Mouse (Mus musculus): ENCODE results near the gene Lsg1. TPM values are rescaled to one million over a fixed set of nuclear protein-coding genes. Genes with fewer than 3 reads are reported as not detected.

The Lsg1 gene
- polyA plus RNA-seq, 1 experiment from 2014 or later, result 37.5 TPM

- H3K9ac ChIP-seq (ENCODE audit: low read length), result no peak overlapping the region
- 63% methylated on average over 1 of the region's 1 CpGs for WGBS
- H3K4me3 ChIP-seq (ENCODE audit: low read length), result no peak overlapping the region
- H3K36me3 ChIP-seq (ENCODE audit: control insufficient read depth, insufficient read depth), result peaks cover 9% of the 10 kb centered on the region; the same call in 1 of the 2 replicates
- H3K9me3 ChIP-seq (replicated peaks; ENCODE audit: control insufficient read depth, low read length), result no peaks in the 10 kb centered on the region
- H3K4me2 ChIP-seq (ENCODE audit: low read depth, low read length), result no peak overlapping the region
- peaks cover 13% of the 10 kb centered on the region for H3K4me1 ChIP-seq (ENCODE audit: control insufficient read depth, insufficient read depth, low read length)
- H3K27ac ChIP-seq (ENCODE audit: low read length), result no peak overlapping the region
- ATAC-seq (replicated peaks; ENCODE audit: extremely low read depth, insufficient read depth, low FRiP score), result no peak
- H3K27me3 ChIP-seq (ENCODE audit: control insufficient read depth, insufficient read depth, low read length), result no peaks in the 10 kb centered on the region
Observed at GRCm38 (mm10) chr16:30532929-30533328, 54.5 kb downstream of the Lsg1 start.

- H3K4me2 ChIP-seq (ENCODE audit: low read depth, low read length), result no peak overlapping the region
- 0 out of 2 replicates have a peak, but pooled peaks have one; percentile 17 for ATAC-seq (replicated peaks; ENCODE audit: extremely low read depth, insufficient read depth, low FRiP score)
Observed at GRCm38 (mm10) chr16:30531761-30532406, 55.5 kb downstream of the Lsg1 start.

GRCm38 (mm10) chr16:30530815-30531214, 56.6 kb downstream of the Lsg1 start:
- WGBS, result 44% methylated on average over 4 of the region's 4 CpGs
- Histone ChIP-seq H3K4me2 (ENCODE audit: low read depth, low read length) (no peak overlapping the region), H3K4me3 (ENCODE audit: low read length) (no peak overlapping the region), H3K4me1 (ENCODE audit: control insufficient read depth, insufficient read depth, low read length) (peaks cover 5% of the 10 kb centered on the region), H3K9ac (ENCODE audit: low read length) (no peak overlapping the region), H3K27ac (ENCODE audit: low read length) (no peak overlapping the region), H3K27me3 (ENCODE audit: control insufficient read depth, insufficient read depth, low read length) (no peaks in the 10 kb centered on the region), H3K36me3 (ENCODE audit: control insufficient read depth, insufficient read depth) (peaks cover 10% of the 10 kb centered on the region; the same call in 1 of the 2 replicates), H3K9me3 (replicated peaks; ENCODE audit: control insufficient read depth, low read length) (no peaks in the 10 kb centered on the region)
- no peak for ATAC-seq (replicated peaks; ENCODE audit: extremely low read depth, insufficient read depth, low FRiP score)

More at GRCm38 (mm10) chr16:30531761-30532406, 55.5 kb downstream of the Lsg1 start:
- peaks cover 13% of the 10 kb centered on the region for H3K4me1 ChIP-seq (ENCODE audit: control insufficient read depth, insufficient read depth, low read length)
- H3K27ac ChIP-seq (ENCODE audit: low read length), result no peak overlapping the region
- H3K36me3 ChIP-seq (ENCODE audit: control insufficient read depth, insufficient read depth), result peaks cover 9% of the 10 kb centered on the region; the same call in 1 of the 2 replicates
- no peak overlapping the region for H3K9ac ChIP-seq (ENCODE audit: low read length)
- 31% methylated on average over 20 of the region's 20 CpGs for WGBS
- no peak overlapping the region for H3K4me3 ChIP-seq (ENCODE audit: low read length)
- H3K27me3 ChIP-seq (ENCODE audit: control insufficient read depth, insufficient read depth, low read length), result no peaks in the 10 kb centered on the region
- H3K9me3 ChIP-seq (replicated peaks; ENCODE audit: control insufficient read depth, low read length), result no peaks in the 10 kb centered on the region

DNA sequence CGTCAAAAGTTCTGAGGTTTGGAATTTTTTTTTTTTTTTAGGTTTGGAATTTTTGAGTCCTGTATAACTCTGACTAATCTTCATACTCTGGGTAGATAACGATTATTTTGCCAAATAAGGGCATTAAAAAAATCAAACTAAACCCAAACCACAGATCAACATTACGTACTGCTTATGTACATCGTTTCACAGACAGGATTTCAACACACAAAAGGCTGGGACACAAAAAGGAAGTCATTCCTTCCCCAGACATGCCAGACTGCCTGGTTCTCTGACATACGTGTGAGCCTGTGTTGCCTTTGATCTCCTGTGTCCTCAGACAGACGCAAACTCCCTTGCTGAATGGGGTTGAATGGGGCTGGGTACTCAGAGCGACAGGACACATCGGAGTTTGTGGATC, 59.0 kb downstream of the Lsg1 start:
- Histone ChIP-seq H3K9ac (ENCODE audit: low read length) (no peak overlapping the region), H3K27me3 (ENCODE audit: control insufficient read depth, insufficient read depth, low read length) (no peaks in the 10 kb centered on the region), H3K36me3 (ENCODE audit: control insufficient read depth, insufficient read depth) (peaks cover 18% of the 10 kb centered on the region; the same call in 1 of the 2 replicates), H3K9me3 (replicated peaks; ENCODE audit: control insufficient read depth, low read length) (no peaks in the 10 kb centered on the region), H3K27ac (ENCODE audit: low read length) (no peak overlapping the region), H3K4me1 (ENCODE audit: control insufficient read depth, insufficient read depth, low read length) (no peaks in the 10 kb centered on the region), H3K4me2 (ENCODE audit: low read depth, low read length) (no peak overlapping the region), H3K4me3 (ENCODE audit: low read length) (no peak overlapping the region)
- no peak for ATAC-seq (replicated peaks; ENCODE audit: extremely low read depth, insufficient read depth, low FRiP score)
- 79% methylated on average over 8 of the region's 8 CpGs for WGBS

DNA sequence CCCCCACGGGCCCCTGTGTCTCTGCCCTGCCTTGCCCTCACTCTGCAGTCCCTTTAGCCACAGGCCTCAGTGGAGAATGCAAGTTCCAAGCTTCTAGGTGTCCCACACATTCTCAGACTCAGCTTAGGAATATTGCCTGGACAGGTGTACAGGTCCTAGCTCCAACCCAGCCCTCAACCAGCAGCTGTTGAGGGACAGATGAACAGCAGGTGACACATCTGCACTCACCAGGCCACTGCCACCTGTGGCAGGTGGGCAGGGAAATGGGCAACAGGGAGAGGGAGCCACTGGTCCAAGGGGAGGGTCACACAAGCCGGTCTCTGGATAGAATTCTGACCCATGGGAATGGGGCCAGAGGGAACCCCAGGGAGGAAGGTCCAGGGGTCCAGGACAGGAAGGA, 59.5 kb downstream of the Lsg1 start:
- H3K36me3 ChIP-seq (ENCODE audit: control insufficient read depth, insufficient read depth), result peaks cover 18% of the 10 kb centered on the region; the same call in 1 of the 2 replicates

DNA sequence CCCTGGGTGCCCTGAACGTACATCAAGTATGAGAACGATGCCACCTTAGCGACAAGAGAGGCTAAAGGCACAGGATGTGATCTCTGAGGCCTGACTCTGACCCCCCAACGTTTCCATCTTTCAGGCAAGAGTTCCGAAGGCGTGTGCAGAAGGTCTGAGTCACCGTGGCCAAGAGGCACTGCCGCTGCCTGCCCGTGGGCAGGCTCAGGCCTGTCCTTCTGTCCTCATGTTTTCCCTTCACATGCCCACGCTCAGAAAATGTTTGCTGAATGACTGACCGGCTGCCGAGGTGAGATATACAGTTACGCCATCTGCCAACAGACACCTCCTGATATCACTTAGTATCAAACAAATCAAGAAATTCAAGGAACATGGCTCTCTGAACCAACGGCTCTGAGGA, 61.6 kb downstream of the Lsg1 start:
- no peaks in the 10 kb centered on the region for H3K4me1 ChIP-seq (ENCODE audit: control insufficient read depth, insufficient read depth, low read length)
- H3K36me3 ChIP-seq (ENCODE audit: control insufficient read depth, insufficient read depth), result peaks cover 18% of the 10 kb centered on the region; the same call in 1 of the 2 replicates
- H3K9me3 ChIP-seq (replicated peaks; ENCODE audit: control insufficient read depth, low read length), result no peaks in the 10 kb centered on the region
- 82% methylated on average over 14 of the region's 14 CpGs for WGBS
- no peak overlapping the region for H3K4me3 ChIP-seq (ENCODE audit: low read length)
- H3K9ac ChIP-seq (ENCODE audit: low read length), result no peak overlapping the region
- H3K4me2 ChIP-seq (ENCODE audit: low read depth, low read length), result no peak overlapping the region
- no peak for ATAC-seq (replicated peaks; ENCODE audit: extremely low read depth, insufficient read depth, low FRiP score)
- no peaks in the 10 kb centered on the region for H3K27me3 ChIP-seq (ENCODE audit: control insufficient read depth, insufficient read depth, low read length)
- H3K27ac ChIP-seq (ENCODE audit: low read length), result no peak overlapping the region

More for the DNA sequence above, 59.5 kb downstream of the Lsg1 start:
- H3K27ac ChIP-seq (ENCODE audit: low read length), result no peak overlapping the region
- H3K4me2 ChIP-seq (ENCODE audit: low read depth, low read length), result no peak overlapping the region
- no peak overlapping the region for H3K4me3 ChIP-seq (ENCODE audit: low read length)
- no peak for ATAC-seq (replicated peaks; ENCODE audit: extremely low read depth, insufficient read depth, low FRiP score)
- H3K9ac ChIP-seq (ENCODE audit: low read length), result no peak overlapping the region
- H3K27me3 ChIP-seq (ENCODE audit: control insufficient read depth, insufficient read depth, low read length), result no peaks in the 10 kb centered on the region
- 71% methylated on average over 2 of the region's 2 CpGs for WGBS
- H3K9me3 ChIP-seq (replicated peaks; ENCODE audit: control insufficient read depth, low read length), result no peaks in the 10 kb centered on the region
- H3K4me1 ChIP-seq (ENCODE audit: control insufficient read depth, insufficient read depth, low read length), result no peaks in the 10 kb centered on the region

DNA sequence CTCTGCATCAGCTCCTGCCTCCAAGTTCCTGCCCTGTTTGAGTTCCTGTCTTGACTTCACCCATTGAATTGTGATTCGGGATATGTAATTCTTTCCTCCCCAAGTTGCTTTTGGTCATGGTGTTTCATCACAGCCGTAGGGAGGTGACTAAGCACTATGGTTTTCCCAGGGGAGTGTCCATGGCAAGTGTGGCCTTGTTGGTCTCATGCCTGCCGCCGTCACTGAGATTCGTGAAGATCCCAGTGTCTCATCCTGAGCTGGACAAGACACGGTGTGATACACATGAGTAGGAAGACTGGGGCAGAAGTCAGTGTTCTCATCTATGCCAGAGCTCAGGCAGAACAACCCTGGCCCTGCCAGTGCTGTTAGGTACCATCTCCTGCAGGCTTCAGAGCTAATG, 62.9 kb downstream of the Lsg1 start:
- Histone ChIP-seq H3K27me3 (ENCODE audit: control insufficient read depth, insufficient read depth, low read length) (no peaks in the 10 kb centered on the region), H3K9me3 (replicated peaks; ENCODE audit: control insufficient read depth, low read length) (no peaks in the 10 kb centered on the region), H3K4me1 (ENCODE audit: control insufficient read depth, insufficient read depth, low read length) (no peaks in the 10 kb centered on the region), H3K9ac (ENCODE audit: low read length) (no peak overlapping the region), H3K27ac (ENCODE audit: low read length) (no peak overlapping the region), H3K4me2 (ENCODE audit: low read depth, low read length) (no peak overlapping the region), H3K36me3 (ENCODE audit: control insufficient read depth, insufficient read depth) (peaks cover 12% of the 10 kb centered on the region; the same call in 1 of the 2 replicates), H3K4me3 (ENCODE audit: low read length) (no peak overlapping the region)
- no peak for ATAC-seq (replicated peaks; ENCODE audit: extremely low read depth, insufficient read depth, low FRiP score)
- 91% methylated on average over 6 of the region's 6 CpGs for WGBS

DNA sequence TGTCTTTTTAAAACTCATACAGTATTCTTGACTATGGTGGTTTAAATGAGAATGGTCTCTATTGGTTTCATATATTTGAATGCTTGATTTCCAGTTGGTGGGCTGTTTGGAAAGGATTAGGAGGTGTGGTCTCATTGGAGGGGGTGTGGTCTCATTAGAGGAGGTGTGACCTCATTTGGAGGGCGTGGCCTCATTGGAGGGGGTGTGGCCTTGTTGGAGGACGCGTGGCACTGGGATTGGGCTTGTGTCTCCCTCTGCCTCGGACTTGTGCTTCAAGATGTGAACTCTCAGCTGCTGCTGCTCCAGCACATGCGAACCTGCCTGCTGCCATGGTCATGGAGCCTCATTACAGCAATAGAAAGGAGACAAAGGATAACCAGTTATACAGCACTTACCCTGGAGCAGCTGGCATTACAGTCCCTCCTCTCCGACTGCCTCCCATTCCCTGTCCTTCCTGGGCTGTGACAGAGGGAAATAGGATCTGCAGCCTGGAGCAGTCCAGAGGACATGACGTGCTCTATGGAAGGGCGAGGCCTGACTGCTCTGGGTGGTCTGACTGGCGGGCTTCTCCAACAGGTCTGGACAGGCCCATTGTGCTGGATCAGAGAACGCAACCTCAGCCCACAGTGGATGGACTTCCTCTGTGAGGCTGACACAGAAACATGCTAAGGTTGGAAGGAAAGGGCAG, 65.0 kb downstream of the Lsg1 start:
- H3K9ac ChIP-seq (ENCODE audit: low read length), result no peak overlapping the region
- H3K4me2 ChIP-seq (ENCODE audit: low read depth, low read length), result no peak overlapping the region
- no peak overlapping the region for H3K27ac ChIP-seq (ENCODE audit: low read length)
- H3K4me3 ChIP-seq (ENCODE audit: low read length), result no peak overlapping the region
- H3K36me3 ChIP-seq (ENCODE audit: control insufficient read depth, insufficient read depth), result peaks cover 9% of the 10 kb centered on the region; the same call in 1 of the 2 replicates
- H3K9me3 ChIP-seq (replicated peaks; ENCODE audit: control insufficient read depth, low read length), result no peaks in the 10 kb centered on the region
- H3K27me3 ChIP-seq (ENCODE audit: control insufficient read depth, insufficient read depth, low read length), result no peaks in the 10 kb centered on the region
- H3K4me1 ChIP-seq (ENCODE audit: control insufficient read depth, insufficient read depth, low read length), result peaks cover 12% of the 10 kb centered on the region
- 68% methylated on average over 10 of the region's 10 CpGs for WGBS
- ATAC-seq (replicated peaks; ENCODE audit: extremely low read depth, insufficient read depth, low FRiP score), result no peak

DNA sequence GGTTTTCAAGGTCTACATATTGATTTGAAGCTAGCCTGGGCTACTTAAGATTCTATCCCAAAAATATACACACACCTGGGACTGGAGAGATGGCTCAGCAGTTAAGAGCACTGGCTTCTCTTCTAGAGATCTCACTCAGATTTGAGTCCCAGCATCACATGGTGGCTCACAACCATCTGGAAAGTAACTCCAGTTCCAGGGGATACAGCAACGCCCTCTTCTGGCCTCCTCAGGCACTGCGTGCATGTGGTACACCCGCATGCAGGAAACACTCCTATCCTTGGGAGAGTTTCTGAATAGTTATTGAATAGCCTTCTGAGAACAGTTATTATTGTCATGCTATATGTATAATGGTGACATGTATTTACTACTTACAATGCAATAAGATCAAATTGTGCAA, 66.2 kb downstream of the Lsg1 start:
- Histone ChIP-seq H3K27ac (ENCODE audit: low read length) (no peak overlapping the region), H3K9ac (ENCODE audit: low read length) (no peak overlapping the region), H3K27me3 (ENCODE audit: control insufficient read depth, insufficient read depth, low read length) (no peaks in the 10 kb centered on the region), H3K4me2 (ENCODE audit: low read depth, low read length) (no peak overlapping the region), H3K4me1 (ENCODE audit: control insufficient read depth, insufficient read depth, low read length) (peaks cover 13% of the 10 kb centered on the region), H3K36me3 (ENCODE audit: control insufficient read depth, insufficient read depth) (peaks cover 9% of the 10 kb centered on the region; the same call in 1 of the 2 replicates), H3K4me3 (ENCODE audit: low read length) (no peak overlapping the region), H3K9me3 (replicated peaks; ENCODE audit: control insufficient read depth, low read length) (no peaks in the 10 kb centered on the region)
- ATAC-seq (replicated peaks; ENCODE audit: extremely low read depth, insufficient read depth, low FRiP score), result no peak
- WGBS, result 68% methylated on average over 3 of the region's 3 CpGs

Data from heart, embryonic 16.5 days (tissue).